Mouse (Mus musculus) embryonic facial prominence, embryonic 11.5 days (tissue): Measurements from ENCODE around the gene Dcaf4. TPM values are rescaled to one million over a fixed set of nuclear protein-coding genes. Genes with fewer than 3 reads are reported as not detected.

ENCODE experiments used
- ATAC-seq: fragments of 200-750 bp; cut with Nextera tagmentation; replicated peaks from 2 replicates; pipeline ENCODE4 v1.8.0; 2017; ENCODE audit warnings: low read depth; ENCODE audit not compliant: insufficient number of reproducible peaks, low FRiP score, low TSS enrichment
- DNase-seq: peaks from one replicate; pipeline ENCODE4 v3.0.0-alpha.2; 2015; ENCODE audit warnings: low spot score
- H3K27ac ChIP-seq: fragments of 300-500 bp; sonication (generic); replicated peaks from 2 replicates; pipeline ENCODE4 v1.5.1; 2014; ENCODE audit warnings: mild to moderate bottlenecking, low read depth, low read length, control low read depth
- H3K27me3 ChIP-seq: fragments of 300-500 bp; sonication (generic); 2 replicates; pipeline ENCODE4 v1.6.1; 2014; ENCODE audit warnings: mild to moderate bottlenecking, low read length, moderate library complexity, mixed read lengths; ENCODE audit not compliant: control insufficient read depth, insufficient read depth
- H3K36me3 ChIP-seq: fragments of 300-500 bp; sonication (generic); replicated peaks from 2 replicates; pipeline ENCODE4 v1.6.1; 2014; ENCODE audit warnings: low read depth, mild to moderate bottlenecking, low read length, moderate library complexity, mixed read lengths; ENCODE audit not compliant: control insufficient read depth, insufficient read depth
- H3K4me1 ChIP-seq: fragments of 300-500 bp; sonication (generic); 2 replicates; pipeline ENCODE4 v1.6.1; 2014; ENCODE audit warnings: low read length, mixed read lengths; ENCODE audit not compliant: control insufficient read depth, insufficient read depth
- H3K4me2 ChIP-seq: fragments of 300-500 bp; sonication (generic); 2 replicates; pipeline ENCODE4 v1.6.1; 2014; ENCODE audit warnings: low read depth, mild to moderate bottlenecking, control low read depth, low read length, moderate library complexity
- H3K4me3 ChIP-seq: fragments of 300-500 bp; sonication (generic); 2 replicates; pipeline ENCODE4 v1.5.1; 2014; ENCODE audit warnings: low read depth, low read length, control low read depth
- H3K9ac ChIP-seq: fragments of 300-500 bp; sonication (generic); replicated peaks from 2 replicates; pipeline ENCODE4 v1.6.1; 2014; ENCODE audit warnings: mild to moderate bottlenecking, control low read depth, low read length
- H3K9me3 ChIP-seq: fragments of 300-500 bp; sonication (generic); replicated peaks from 2 replicates; pipeline ENCODE4 v1.6.1; 2016; ENCODE audit warnings: mild to moderate bottlenecking, low read length, inconsistent platforms, mixed read lengths; ENCODE audit not compliant: control insufficient read depth
- WGBS: fragments of 180-500 bp; shearing (Covaris S2); extraction: QIAGEN DNeasy Blood & Tissue Kit; methylation state at CpG from one replicate; pipeline ENCODE4 v1.1.7; 2014; 5-methylcytosine and 5-hydroxymethylcytosine counted together
- polyA plus RNA-seq: library from polyadenylated mRNA; unstranded; fragments of >200 nt; fragmentation: Nextera tagmentation; extraction: Ambion mirVana; gene quantifications from 2 replicates; pipeline ENCODE4 v1.2.1, GENCODE M21; 2014

Gene Dcaf4
- polyA plus RNA-seq, 1 experiment from 2014 or later = 27.2 TPM

DNA sequence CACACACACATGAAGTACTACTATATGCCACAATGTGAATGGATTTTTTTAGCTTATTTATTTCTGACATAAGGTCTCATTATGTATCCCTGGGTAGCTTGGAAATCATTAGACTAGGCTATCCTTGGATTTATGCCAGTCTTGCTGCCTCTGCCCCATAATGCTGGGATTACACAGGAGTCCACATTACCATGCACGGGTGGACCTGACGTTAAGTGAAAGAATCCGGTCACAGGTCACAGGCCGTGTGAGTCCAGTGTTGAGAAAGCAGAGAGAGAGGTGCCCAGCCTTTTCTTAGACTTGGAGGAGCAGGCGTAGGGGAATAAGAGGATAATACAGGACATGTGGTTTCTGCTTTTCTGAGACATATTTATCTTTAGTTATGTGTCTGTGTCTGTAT, 21.0 kb upstream of the Dcaf4 start:
- no peak for ATAC-seq
- Histone ChIP-seq H3K4me1 (no peaks in the 10 kb centered on the region), H3K9me3 (no peaks in the 10 kb centered on the region), H3K4me3 (no peak overlapping the region), H3K9ac (no peak overlapping the region), H3K27me3 (no peaks in the 10 kb centered on the region), H3K4me2 (no peak overlapping the region), H3K36me3 (no peaks in the 10 kb centered on the region), H3K27ac (no peak overlapping the region)
- 76% methylated on average over 5 of the region's 5 CpGs for whole genome bisulfite sequencing
- no peak for DNase-seq

- no peak overlapping the region for H3K4me2 ChIP-seq
- H3K27ac ChIP-seq = no peak overlapping the region
- no peaks in the 10 kb centered on the region for H3K36me3 ChIP-seq
- no peaks in the 10 kb centered on the region for H3K27me3 ChIP-seq
- no peak overlapping the region for H3K4me3 ChIP-seq
- DNase-seq (peak; percentile 86), ATAC-seq (no peak)
- H3K9ac ChIP-seq = no peak overlapping the region
- 6% methylated on average over 9 of the region's 9 CpGs for WGBS
- no peaks in the 10 kb centered on the region for H3K9me3 ChIP-seq
- no peaks in the 10 kb centered on the region for H3K4me1 ChIP-seq
Measured at GRCm38 (mm10) chr12:83502190-83502589, 18.1 kb upstream of the Dcaf4 start.

- 79% methylated on average over 10 of the region's 10 CpGs for WGBS
- Histone ChIP-seq H3K4me2 (no peak overlapping the region), H3K36me3 (no peaks in the 10 kb centered on the region)
Measured at GRCm38 (mm10) chr12:83506543-83506942, 13.7 kb upstream of the Dcaf4 start.

GRCm38 (mm10) chr12:83510586-83510985, 9.7 kb upstream of the Dcaf4 start:
- WGBS = 83% methylated on average over 5 of the region's 5 CpGs
- H3K36me3 ChIP-seq = no peaks in the 10 kb centered on the region
- no peaks in the 10 kb centered on the region for H3K4me1 ChIP-seq
- H3K27me3 ChIP-seq = no peaks in the 10 kb centered on the region
- no peaks in the 10 kb centered on the region for H3K9me3 ChIP-seq
- H3K27ac ChIP-seq = no peak overlapping the region
- no peak for DNase-seq
- no peak overlapping the region for H3K9ac ChIP-seq
- H3K4me3 ChIP-seq = no peak overlapping the region
- no peak overlapping the region for H3K4me2 ChIP-seq
- ATAC-seq = no peak

More at GRCm38 (mm10) chr12:83506543-83506942, 13.7 kb upstream of the Dcaf4 start:
- Histone ChIP-seq H3K27ac (no peak overlapping the region), H3K4me1 (no peaks in the 10 kb centered on the region), H3K9me3 (no peaks in the 10 kb centered on the region), H3K27me3 (no peaks in the 10 kb centered on the region), H3K9ac (no peak overlapping the region), H3K4me3 (no peak overlapping the region)
- DNase-seq (no peak), ATAC-seq (no peak)

GRCm38 (mm10) chr12:83512783-83513182, 7.5 kb upstream of the Dcaf4 start:
- Histone ChIP-seq H3K4me3 (no peak overlapping the region), H3K27me3 (no peaks in the 10 kb centered on the region), H3K36me3 (no peaks in the 10 kb centered on the region), H3K9me3 (no peaks in the 10 kb centered on the region), H3K4me1 (no peaks in the 10 kb centered on the region), H3K4me2 (no peak overlapping the region), H3K27ac (no peak overlapping the region), H3K9ac (no peak overlapping the region)
- ATAC-seq (no peak), DNase-seq (no peak)
- WGBS = 44% methylated on average over 4 of the region's 4 CpGs

GRCm38 (mm10) chr12:83513185-83513584, 7.1 kb upstream of the Dcaf4 start:
- 53% methylated on average over 5 of the region's 5 CpGs for WGBS
- Histone ChIP-seq H3K4me1 (no peaks in the 10 kb centered on the region), H3K9me3 (no peaks in the 10 kb centered on the region), H3K9ac (no peak overlapping the region), H3K27me3 (no peaks in the 10 kb centered on the region), H3K4me3 (no peak overlapping the region), H3K4me2 (no peak overlapping the region), H3K36me3 (no peaks in the 10 kb centered on the region), H3K27ac (no peak overlapping the region)
- DNase-seq = no peak
- ATAC-seq = no peak

DNA sequence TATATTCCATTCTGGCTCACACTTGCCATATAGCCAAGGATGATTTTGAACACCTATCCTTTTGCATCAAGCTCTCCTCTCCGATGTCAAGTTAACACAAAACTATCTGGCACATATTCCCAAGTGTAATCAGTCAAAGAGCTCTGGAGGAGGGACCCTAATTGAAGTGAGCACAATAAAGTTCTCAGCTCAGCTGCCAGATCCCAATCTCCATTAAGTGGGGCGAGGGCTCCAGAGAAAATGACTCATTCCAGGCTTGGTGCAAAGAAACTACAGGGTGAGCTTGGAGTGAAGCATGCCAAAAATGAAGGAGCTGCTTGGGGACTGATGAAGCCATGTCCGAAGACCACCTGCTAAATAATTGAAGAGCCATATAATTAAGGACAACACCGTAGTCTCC, 6.0 kb upstream of the Dcaf4 start:
- Histone ChIP-seq H3K4me3 (no peak overlapping the region), H3K27ac (no peak overlapping the region), H3K9me3 (no peaks in the 10 kb centered on the region), H3K9ac (no peak overlapping the region), H3K4me2 (no peak overlapping the region), H3K4me1 (no peaks in the 10 kb centered on the region), H3K27me3 (no peaks in the 10 kb centered on the region), H3K36me3 (no peaks in the 10 kb centered on the region)
- ATAC-seq (no peak), DNase-seq (no peak)
- 74% methylated on average over 4 of the region's 4 CpGs for WGBS

GRCm38 (mm10) chr12:83517580-83517979, 2.7 kb upstream of the Dcaf4 start:
- H3K4me2 ChIP-seq = no peak overlapping the region
- 86% methylated on average over 3 of the region's 3 CpGs for WGBS
- no peaks in the 10 kb centered on the region for H3K36me3 ChIP-seq

More at GRCm38 (mm10) chr12:83517580-83517979, 2.7 kb upstream of the Dcaf4 start:
- Histone ChIP-seq H3K27me3 (no peaks in the 10 kb centered on the region), H3K27ac (no peak overlapping the region), H3K4me3 (no peak overlapping the region), H3K4me1 (no peaks in the 10 kb centered on the region), H3K9me3 (no peaks in the 10 kb centered on the region), H3K9ac (no peak overlapping the region)
- DNase-seq (no peak), ATAC-seq (no peak)
